Mouse (Mus musculus) midbrain, embryonic 15.5 days (tissue): ENCODE results near the gene Spryd4. TPM values are rescaled to one million over a fixed set of nuclear protein-coding genes. Genes with fewer than 3 reads are reported as not detected.
"Not testable (repeated sequence)": the region's sequence is repeated elsewhere in the genome, so short reads cannot be mapped to it uniquely, and the experiment has no call there.

Source experiments
- ATAC-seq: fragments of 200-750 bp; cut with Nextera tagmentation; replicated peaks from 2 replicates; pipeline ENCODE4 v1.8.0; 2017; ENCODE audit warnings: moderate TSS enrichment
- H3K27ac ChIP-seq: fragments of 300-500 bp; sonication (generic); 2 replicates; pipeline ENCODE4 v1.5.1; 2015; ENCODE audit warnings: mild to moderate bottlenecking, inconsistent platforms
- H3K27me3 ChIP-seq: fragments of 300-500 bp; sonication (generic); replicated peaks from 2 replicates; pipeline ENCODE4 v1.6.1; 2015; ENCODE audit warnings: inconsistent platforms
- H3K36me3 ChIP-seq: fragments of 300-500 bp; sonication (generic); replicated peaks from 2 replicates; pipeline ENCODE4 v1.6.1; 2015; ENCODE audit warnings: inconsistent platforms
- H3K4me1 ChIP-seq: fragments of 300-500 bp; sonication (generic); 2 replicates; pipeline ENCODE4 v1.6.1; 2015; ENCODE audit warnings: inconsistent platforms
- H3K4me2 ChIP-seq: fragments of 300-500 bp; sonication (generic); 2 replicates; pipeline ENCODE4 v1.6.1; 2015; ENCODE audit warnings: inconsistent platforms, mild to moderate bottlenecking, moderate library complexity
- H3K4me3 ChIP-seq: fragments of 300-500 bp; sonication (generic); 2 replicates; pipeline ENCODE4 v1.5.1; 2015; ENCODE audit warnings: mild to moderate bottlenecking, inconsistent platforms
- H3K9ac ChIP-seq: fragments of 300-500 bp; sonication (generic); 2 replicates; pipeline ENCODE4 v1.6.1; 2015; ENCODE audit warnings: mild to moderate bottlenecking, inconsistent platforms
- H3K9me3 ChIP-seq: fragments of 300-500 bp; sonication (generic); 2 replicates; pipeline ENCODE4 v1.6.1; 2016; ENCODE audit warnings: inconsistent platforms
- WGBS: fragments of 180-500 bp; shearing (Covaris S2); methylation state at CpG from one replicate; pipeline ENCODE4 v1.1.7; 2015; ENCODE audit warnings: mixed read lengths; 5-methylcytosine and 5-hydroxymethylcytosine counted together
- polyA plus RNA-seq: library from polyadenylated mRNA; unstranded; fragments of >200 nt; fragmentation: Nextera tagmentation; extraction: Ambion mirVana; gene quantifications from 2 replicates; pipeline ENCODE4 v1.2.1, GENCODE M21; 2015

The Spryd4 gene
- polyA plus RNA-seq, 1 experiment from 2014 or later: 20.2 TPM

- no peaks in the 10 kb centered on the region for H3K36me3 ChIP-seq
- peak overlapping the region; percentile 58 for H3K4me2 ChIP-seq
- WGBS: 0% methylated on average over 17 of the region's 17 CpGs
- H3K9ac ChIP-seq: peak overlapping the region; percentile 19
- no peaks in the 10 kb centered on the region for H3K9me3 ChIP-seq
- H3K27ac ChIP-seq: peak overlapping the region; percentile 26; the same call in 1 of the 2 replicates
- H3K4me1 ChIP-seq: peaks cover 10% of the 10 kb centered on the region
- peak overlapping the region; percentile 40 for H3K4me3 ChIP-seq
- no peaks in the 10 kb centered on the region for H3K27me3 ChIP-seq
- peak; percentile 85; the same call in 1 of the 2 replicates for ATAC-seq
Observed at GRCm38 (mm10) chr10:128175996-128176755, 35.4 kb downstream of the Spryd4 start.

- H3K9me3 ChIP-seq: no peaks in the 10 kb centered on the region
- H3K27me3 ChIP-seq: no peaks in the 10 kb centered on the region
- H3K9ac ChIP-seq: no peak overlapping the region; the same call in 1 of the 2 replicates
- no peak for ATAC-seq
- 15% methylated on average over 3 of the region's 3 CpGs for WGBS
- H3K4me1 ChIP-seq: peaks cover 10% of the 10 kb centered on the region
- H3K4me2 ChIP-seq: peak overlapping the region; percentile 58
- no peaks in the 10 kb centered on the region for H3K36me3 ChIP-seq
- H3K4me3 ChIP-seq: peak overlapping the region; percentile 40
- H3K27ac ChIP-seq: no peak overlapping the region
Observed at GRCm38 (mm10) chr10:128175302-128175701, 36.3 kb downstream of the Spryd4 start.

- not testable (repeated sequence) for H3K36me3 ChIP-seq, ATAC-seq, H3K4me1 ChIP-seq, H3K27me3 ChIP-seq, H3K4me2 ChIP-seq, H3K9me3 ChIP-seq, H3K4me3 ChIP-seq, H3K9ac ChIP-seq, H3K27ac ChIP-seq
- WGBS: 97% methylated on average over 10 of the region's 10 CpGs
Observed at GRCm38 (mm10) chr10:128171348-128171747, 40.3 kb downstream of the Spryd4 start.

- Histone ChIP-seq H3K4me2 (no peak overlapping the region), H3K27me3 (no peaks in the 10 kb centered on the region), H3K4me3 (no peak overlapping the region), H3K4me1 (no peaks in the 10 kb centered on the region), H3K27ac (no peak overlapping the region), H3K9ac (no peak overlapping the region), H3K9me3 (no peaks in the 10 kb centered on the region), H3K36me3 (no peaks in the 10 kb centered on the region)
- 63% methylated on average over 6 of the region's 6 CpGs for WGBS
- no peak for ATAC-seq
Observed at GRCm38 (mm10) chr10:128167091-128167490, 44.5 kb downstream of the Spryd4 start.

GRCm38 (mm10) chr10:128165726-128166125 lies 45.9 kb downstream of the Spryd4 start:
- H3K27me3 ChIP-seq, H3K9ac ChIP-seq, H3K4me3 ChIP-seq, H3K4me1 ChIP-seq, ATAC-seq, H3K36me3 ChIP-seq, H3K9me3 ChIP-seq, H3K4me2 ChIP-seq, H3K27ac ChIP-seq: not testable (repeated sequence)
- WGBS: 93% methylated on average over 3 of the region's 3 CpGs

Other genes starting within 250 kb of the Spryd4 start
- not detected in 2 replicates for gene Hsd17b6, start 204.2 kb downstream of the Spryd4 start, polyA plus RNA-seq
- 37.2 and 41.8 TPM in 2 replicates for gene Prim1, start 196.6 kb downstream of the Spryd4 start, polyA plus RNA-seq
- 473 and 476 TPM in 2 replicates for gene Naca, start 176.2 kb downstream of the Spryd4 start, polyA plus RNA-seq
- gene Ptges3, start 152.9 kb downstream of the Spryd4 start, polyA plus RNA-seq: 351 and 372 TPM in 2 replicates
- 2,030 and 2,053 TPM in 2 replicates for gene Atp5b, start 128.5 kb downstream of the Spryd4 start, polyA plus RNA-seq
- 9.2 and 10.9 TPM in 2 replicates for gene Baz2a, start 120.2 kb downstream of the Spryd4 start, polyA plus RNA-seq
- gene Rbms2, start 31.5 kb downstream of the Spryd4 start, polyA plus RNA-seq: 8.9 and 9.2 TPM in 2 replicates
- 1.2 and 1.7 TPM in 2 replicates for gene Gls2, start 17.4 kb downstream of the Spryd4 start, polyA plus RNA-seq
- 0.09 TPM in 1 of 2 replicates, not detected in the other for gene Mip, start 14.0 kb upstream of the Spryd4 start, polyA plus RNA-seq
- 17.8 and 20.5 TPM in 2 replicates for gene Timeless, start 20.3 kb upstream of the Spryd4 start, polyA plus RNA-seq
- gene Apon, start 42.3 kb upstream of the Spryd4 start, polyA plus RNA-seq: not detected in 2 replicates
- 0.18 TPM in 1 of 2 replicates, not detected in the other for gene Apof, start 56.9 kb upstream of the Spryd4 start, polyA plus RNA-seq
- 21.4 and 23.5 TPM in 2 replicates for gene Stat2, start 58.8 kb upstream of the Spryd4 start, polyA plus RNA-seq
- not detected in 2 replicates for gene Il23a, start 86.9 kb upstream of the Spryd4 start, polyA plus RNA-seq
- gene Pan2, start 91.5 kb upstream of the Spryd4 start, polyA plus RNA-seq: 21.9 and 24.0 TPM in 2 replicates
- gene Cnpy2, start 110.7 kb upstream of the Spryd4 start, polyA plus RNA-seq: 194 and 204 TPM in 2 replicates
- gene Cs, start 125.9 kb upstream of the Spryd4 start, polyA plus RNA-seq: 256 and 257 TPM in 2 replicates
- gene Coq10a, start 157.2 kb upstream of the Spryd4 start, polyA plus RNA-seq: 42.6 and 44.2 TPM in 2 replicates
- gene Ankrd52, start 165.3 kb upstream of the Spryd4 start, polyA plus RNA-seq: 15.0 and 15.6 TPM in 2 replicates
- gene Slc39a5, start 189.4 kb upstream of the Spryd4 start, polyA plus RNA-seq: not detected in 2 replicates
- gene Nabp2, start 199.7 kb upstream of the Spryd4 start, polyA plus RNA-seq: 146 and 147 TPM in 2 replicates
- gene Rnf41, start 199.8 kb upstream of the Spryd4 start, polyA plus RNA-seq: 105 and 107 TPM in 2 replicates
- 201 and 209 TPM in 2 replicates for gene Smarcc2, start 247.4 kb upstream of the Spryd4 start, polyA plus RNA-seq